Mouse (Mus musculus) kidney, postnatal 25 days (tissue): ENCODE results near the gene Irgm2.
"Not testable (repeated sequence)": the region's sequence is repeated elsewhere in the genome, so short reads cannot be mapped to it uniquely, and the experiment has no call there.

ENCODE experiments used
- DNase-seq, 2 experiments: peaks; one replicate each; pipeline ENCODE4 v3.0.0; 2021; ENCODE audit warnings: mixed read lengths in 2 of 2

Gene Irgm2

DNA sequence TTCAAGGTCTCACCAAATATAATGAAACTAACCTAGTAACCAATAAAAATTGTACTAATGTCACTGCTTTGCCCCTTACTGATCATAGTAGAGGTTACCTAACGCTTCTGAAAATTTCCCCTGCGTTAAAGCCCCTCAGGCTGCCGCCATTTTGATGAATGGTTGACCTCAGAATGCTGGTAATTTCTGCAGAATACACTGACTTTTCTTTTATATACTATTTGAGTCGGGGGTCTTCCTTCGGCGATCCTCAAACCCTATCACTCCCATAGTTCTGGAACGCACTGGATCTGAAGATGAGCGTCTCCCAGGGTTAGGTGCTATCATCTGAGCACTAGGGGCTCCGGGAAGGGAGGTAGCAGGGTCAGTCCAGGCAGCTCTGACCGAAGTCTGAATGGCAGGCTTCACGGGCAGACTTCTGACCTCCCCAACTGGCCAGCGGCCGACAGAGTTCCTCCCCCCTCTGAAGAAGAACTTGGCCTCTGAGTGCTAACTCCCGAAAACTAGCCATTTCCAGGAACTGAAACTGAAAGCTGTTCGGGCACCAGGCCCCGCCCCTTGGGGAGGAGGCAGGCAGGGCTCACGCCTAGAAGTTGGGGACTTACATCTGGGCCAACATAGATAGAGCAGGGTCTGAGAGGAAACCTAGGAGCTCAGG lies 15.1 kb downstream of the Irgm2 start:
- peak; percentile 92 to 95 for DNase-seq

DNA sequence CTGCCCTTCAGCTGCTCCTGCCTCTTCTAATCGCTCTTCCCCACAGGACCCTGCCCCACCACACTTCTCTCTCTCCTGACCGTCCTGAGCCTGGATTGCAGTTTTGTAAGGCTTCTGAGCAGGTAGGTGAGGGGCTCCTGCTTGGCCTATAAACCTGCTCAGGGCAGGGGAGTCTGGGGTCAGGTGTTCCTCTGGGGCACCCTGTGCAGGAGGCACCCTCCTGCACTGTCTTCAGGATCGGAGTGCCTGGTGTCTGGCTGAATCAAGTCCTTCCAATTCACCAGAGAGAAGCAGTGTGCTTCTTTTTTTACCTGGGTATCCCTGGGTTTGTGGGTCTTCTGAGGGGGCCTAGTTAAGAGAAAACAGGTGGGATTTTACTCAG lies 15.6 kb downstream of the Irgm2 start:
- not testable (repeated sequence) for DNase-seq

DNA sequence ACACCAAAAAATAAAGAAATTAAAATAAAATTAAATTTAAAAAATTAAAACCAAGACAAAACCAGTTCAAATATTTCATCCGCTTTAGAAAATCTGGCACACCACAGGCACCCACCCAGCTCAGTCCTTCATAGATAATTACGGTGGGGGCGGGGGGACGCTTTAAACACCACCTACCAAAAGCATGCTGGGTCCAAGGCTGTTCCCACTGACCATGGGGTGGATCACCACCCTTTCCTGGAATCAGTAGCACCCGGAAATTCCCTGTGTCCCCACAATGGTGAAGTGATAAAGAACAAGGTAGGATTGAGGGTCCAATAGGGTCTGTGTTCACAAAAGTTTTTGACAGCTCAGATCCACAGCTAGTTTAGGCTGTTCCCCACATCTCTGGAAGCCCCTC lies 16.4 kb downstream of the Irgm2 start:
- DNase-seq, result peak in 1 of 2 experiments; percentile 36

DNA sequence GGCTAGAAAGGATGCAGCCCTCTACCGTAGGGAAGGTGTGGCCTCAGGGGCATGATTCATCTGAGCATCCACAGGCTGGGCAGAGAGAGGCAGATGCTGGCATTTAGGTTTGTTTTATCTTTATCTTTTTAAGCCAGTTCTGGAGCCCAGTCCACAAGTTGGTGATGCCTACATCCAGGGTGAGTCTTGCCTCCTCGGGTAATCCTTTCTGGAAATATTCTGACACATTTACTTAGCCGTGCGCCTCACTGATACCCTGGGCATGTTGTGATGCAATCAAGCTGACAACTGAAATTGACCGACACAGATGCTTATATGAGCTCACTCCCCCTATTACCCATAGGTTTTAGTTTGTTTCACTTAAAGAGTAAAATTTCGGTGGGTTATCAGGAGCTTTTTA lies 17.4 kb downstream of the Irgm2 start:
- DNase-seq, result peak in 1 of 2 experiments; percentile 17

DNA sequence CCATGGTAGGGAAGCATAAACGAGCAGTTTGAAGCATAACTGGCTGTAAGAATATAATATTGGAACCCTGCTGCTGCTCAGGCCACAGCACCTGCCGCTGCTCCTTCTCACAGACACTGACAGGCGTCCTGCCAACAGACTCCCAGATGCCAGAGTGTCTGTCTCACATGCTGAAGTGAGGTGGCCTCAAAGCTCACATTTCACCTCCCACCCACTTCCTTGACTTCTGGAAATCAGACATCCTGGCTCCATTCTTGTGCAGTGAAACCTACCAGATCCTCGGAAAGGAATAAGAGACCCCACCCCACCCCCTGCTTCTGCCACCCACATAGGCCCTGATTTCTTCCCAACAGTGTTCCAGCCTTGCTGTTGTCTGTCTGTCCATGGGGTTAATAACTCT lies 24.3 kb downstream of the Irgm2 start:
- DNase-seq, result peak; percentile 50 to 54

DNA sequence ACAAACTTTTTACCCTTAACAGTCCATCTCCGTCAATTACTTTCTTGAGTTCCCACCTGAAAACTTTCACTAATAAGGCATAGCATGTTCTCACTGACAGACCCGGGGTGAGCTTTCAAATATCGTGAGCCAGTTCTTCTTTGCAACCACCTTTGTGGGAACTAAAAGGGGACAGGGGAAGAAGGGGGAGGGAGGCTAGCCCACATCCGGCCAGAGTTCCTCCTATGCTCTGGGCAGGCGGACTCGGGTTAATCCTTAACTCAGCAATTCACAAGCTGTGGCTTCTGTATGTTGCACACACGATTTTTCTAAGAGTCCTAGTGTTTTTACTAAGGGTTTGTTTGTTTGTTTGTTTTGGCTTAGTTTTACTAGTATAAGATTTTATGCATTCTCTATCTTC lies 24.9 kb downstream of the Irgm2 start:
- DNase-seq, result peak; percentile 74 to 87

DNA sequence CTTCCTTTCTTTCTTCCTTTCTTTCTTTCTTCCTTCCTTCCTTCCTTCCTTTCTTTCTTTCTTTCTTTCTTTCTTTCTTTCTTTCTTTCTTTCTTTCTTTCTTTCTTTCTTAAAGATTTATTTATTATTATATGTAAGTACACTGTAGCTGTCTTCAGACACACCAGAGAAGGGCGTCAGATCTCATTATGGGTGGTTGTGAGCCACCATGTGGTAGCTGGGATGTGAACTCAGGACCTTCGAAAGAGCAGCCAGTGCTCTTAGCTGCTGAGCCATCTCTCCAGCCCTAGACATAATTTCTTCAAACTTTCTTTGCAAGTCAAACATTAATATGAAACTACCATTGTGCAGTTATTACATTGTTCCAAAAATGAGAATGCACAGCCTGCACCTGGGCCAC lies 25.5 kb downstream of the Irgm2 start:
- not testable (repeated sequence) for DNase-seq

DNA sequence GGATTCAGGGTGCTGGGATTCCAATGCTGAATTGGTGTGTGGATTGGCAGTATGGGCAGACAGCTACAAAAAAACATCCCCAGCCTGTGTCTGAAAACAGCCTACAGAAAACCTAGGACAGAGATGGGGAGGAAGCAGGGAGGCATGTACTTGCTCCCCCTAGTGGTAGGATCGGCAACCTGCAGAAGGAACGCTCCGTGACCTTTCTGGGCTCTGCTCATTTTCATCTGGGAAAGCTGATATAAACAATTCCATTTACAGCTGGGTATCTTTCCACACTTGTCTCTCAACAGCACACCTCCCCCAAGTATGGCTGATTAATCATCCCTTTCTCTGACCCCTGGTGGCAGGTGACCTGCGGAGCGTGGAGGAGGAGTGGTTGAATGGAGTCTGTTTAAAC lies 26.2 kb downstream of the Irgm2 start:
- DNase-seq, result peak; percentile 76 to 85

DNA sequence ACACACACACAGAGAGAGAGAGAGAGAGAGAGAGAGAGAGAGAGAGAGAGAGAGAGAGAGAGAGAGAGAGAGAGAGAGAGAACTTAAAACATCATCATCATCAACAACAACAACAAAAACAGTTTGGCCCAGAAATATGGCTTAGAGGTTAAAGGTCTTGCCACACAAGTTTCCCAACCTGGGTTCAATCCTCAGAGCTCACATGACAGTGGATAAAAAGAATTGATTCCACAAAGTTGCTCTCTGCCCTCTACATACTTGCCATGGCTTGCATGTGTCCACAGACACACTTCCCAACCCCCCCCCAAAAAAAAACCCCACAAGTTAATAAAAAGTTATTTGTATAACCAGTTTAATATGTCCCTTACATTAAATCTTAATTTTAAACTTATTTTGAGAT lies 27.0 kb downstream of the Irgm2 start:
- DNase-seq, result no peak

DNA sequence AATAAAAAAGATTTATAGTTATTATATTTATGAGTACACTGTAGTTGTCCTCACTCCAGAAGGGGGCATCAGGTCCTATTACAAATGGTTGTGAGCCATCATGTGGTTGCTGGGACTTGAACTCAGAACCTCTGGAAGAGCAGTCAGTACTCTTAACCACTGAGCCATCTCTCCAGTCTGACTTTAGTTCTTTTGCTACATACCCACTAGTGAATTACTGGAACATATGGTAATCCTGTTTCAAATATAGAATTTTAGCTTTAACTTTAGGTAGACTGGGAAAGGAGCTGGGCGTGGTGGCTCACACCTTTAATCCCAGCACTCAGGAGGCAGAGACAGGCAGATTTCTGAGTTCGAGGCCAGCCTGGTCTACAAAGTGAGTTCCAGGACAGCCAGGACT lies 28.6 kb downstream of the Irgm2 start:
- DNase-seq, result not testable (repeated sequence)

DNA sequence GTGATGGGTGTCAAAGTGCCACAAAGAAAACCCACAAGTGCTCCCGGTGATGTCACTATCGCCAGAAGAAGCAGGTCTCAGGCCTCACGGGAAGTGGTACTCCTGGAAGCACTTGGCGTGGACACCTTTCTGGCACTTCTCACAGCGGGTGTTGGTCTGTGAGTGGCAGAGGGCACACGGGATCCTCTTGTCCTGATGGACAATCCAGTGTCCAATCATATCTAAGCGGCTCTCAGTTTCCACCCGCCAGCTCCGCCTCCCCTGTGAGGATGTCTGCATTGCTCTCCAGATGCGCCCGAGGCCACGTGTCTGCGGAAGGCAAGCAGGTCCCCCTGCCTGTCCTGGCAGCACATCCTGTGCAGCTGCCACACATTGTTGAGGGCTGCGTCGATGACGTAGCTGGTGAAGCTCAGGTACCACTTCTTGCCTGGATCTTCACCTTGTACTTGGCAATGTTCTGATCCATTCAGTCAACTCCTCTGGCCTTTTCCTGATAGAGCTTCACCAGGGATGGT lies 31.0 kb downstream of the Irgm2 start:
- DNase-seq, result no peak

DNA sequence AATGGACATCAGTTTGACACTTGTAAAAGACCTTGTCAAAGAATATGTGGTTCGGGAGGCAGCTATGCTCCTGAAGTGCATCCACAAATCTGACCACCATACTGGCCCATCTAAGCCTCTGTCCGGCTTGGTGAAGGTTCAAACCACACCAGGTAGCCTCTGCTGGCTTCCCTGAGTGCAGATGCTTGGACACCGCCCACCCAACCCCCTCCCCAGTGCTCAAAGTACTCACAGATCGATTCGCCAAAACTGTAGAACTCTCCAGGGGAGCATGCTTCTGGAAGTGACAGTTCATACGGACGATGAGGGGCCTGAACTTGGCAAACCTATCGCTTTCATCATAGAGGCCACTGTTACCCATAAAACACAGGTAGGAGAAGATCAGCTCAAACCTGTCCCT lies 31.7 kb downstream of the Irgm2 start:
- DNase-seq, result no peak

DNA sequence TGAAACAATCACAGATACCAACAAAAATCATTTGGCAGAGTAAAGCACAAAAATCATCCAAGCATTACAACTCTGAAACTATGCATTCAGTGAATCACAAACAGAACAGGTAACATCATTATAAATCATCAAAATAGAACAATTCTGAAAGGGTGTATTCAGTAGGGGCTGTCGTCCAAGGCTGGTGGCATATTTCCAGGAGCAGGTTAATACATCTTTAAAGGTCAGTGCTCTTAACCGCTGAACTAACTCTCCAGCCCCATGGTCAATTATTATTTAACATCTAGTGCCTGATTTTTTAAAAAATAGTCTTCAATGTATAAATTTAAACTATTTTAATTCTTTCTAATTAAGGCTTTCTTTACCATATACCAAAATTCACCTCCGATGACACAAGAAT lies 35.1 kb downstream of the Irgm2 start:
- peak; percentile 41 to 51 for DNase-seq

DNA sequence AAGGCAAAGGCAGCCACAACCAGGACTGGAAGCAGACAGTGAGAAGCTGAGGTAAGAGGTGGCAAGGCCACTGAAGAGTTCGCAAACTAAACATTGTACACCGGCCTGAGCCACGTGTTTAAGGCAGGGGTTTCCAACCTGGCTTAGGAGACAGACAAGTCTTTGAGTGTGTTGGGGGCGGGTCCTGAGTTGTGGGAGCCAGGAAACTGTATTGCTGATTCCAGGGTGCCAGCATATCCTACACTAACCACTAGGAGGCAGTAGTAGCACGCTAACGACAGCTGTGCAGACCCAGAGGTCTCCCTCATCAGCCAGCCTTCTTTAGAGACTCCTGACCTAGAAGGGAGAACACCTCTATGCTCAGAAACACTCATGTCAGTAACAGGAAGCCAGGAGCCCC lies 35.7 kb downstream of the Irgm2 start:
- peak; percentile 60 to 67 for DNase-seq

DNA sequence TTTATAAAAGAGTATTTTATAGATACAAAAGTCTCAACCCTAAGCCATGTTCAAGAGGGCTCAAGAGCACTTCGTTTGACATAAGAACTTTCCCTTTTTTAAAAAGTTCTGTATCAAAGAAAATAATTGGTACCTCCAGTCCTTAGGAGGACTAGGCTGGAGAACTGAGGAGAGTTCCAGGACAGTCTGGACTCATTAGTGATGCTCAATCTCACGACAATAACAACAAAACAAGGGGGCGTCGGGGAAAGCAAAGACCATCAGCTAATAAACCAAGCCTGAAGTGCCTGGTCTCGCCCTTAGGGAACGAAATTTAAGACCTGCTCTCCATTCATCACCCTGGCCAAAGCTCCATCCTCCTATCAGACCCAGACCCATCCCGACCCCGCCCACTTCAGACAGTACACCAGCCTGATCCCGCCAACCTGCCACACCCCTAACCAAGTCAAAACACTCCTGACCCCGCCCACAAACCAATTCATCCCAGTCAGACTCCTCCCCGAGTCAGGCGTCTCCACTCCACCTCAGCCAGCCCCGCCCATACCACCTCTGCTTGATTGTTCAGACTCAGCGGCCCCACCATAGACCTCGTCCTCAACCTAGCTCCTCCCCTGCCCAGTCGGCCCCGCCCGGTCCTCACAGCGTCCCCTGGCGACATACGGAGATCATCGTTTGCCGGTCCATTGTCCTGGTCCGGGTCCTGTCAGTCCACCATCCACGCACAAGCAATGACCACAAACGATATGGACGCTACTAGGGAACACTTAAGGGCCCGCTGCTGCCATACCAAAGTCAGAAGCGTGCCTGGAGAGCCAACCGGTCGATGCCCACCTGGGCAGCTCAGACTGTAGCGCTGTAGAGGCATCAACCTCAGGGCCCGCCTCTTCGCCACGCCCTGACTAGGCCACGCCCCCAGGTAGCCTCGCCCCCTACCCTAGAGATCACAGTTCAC lies 39.7 kb downstream of the Irgm2 start:
- DNase-seq, result peak; percentile 76 to 86

DNA sequence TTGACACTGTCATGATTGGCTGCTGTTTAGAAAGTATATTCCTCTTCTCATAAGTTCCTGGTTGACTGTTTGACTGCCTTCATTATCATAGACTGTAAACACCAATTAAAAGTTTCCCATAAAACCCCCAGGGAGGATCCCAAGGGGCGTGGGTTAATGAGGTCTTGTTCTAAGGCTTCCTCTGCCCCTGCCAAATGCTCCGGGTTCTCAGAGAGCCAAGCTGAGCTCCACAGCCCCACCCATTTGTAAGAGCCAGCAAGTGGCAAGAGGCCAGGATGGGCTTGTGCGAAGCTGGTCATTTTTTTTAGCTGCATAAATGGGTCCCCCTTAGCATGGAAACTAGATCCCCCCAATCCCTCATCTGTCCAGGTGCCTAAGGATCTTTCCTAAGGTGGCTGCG lies 47.9 kb downstream of the Irgm2 start:
- DNase-seq, result no peak

DNA sequence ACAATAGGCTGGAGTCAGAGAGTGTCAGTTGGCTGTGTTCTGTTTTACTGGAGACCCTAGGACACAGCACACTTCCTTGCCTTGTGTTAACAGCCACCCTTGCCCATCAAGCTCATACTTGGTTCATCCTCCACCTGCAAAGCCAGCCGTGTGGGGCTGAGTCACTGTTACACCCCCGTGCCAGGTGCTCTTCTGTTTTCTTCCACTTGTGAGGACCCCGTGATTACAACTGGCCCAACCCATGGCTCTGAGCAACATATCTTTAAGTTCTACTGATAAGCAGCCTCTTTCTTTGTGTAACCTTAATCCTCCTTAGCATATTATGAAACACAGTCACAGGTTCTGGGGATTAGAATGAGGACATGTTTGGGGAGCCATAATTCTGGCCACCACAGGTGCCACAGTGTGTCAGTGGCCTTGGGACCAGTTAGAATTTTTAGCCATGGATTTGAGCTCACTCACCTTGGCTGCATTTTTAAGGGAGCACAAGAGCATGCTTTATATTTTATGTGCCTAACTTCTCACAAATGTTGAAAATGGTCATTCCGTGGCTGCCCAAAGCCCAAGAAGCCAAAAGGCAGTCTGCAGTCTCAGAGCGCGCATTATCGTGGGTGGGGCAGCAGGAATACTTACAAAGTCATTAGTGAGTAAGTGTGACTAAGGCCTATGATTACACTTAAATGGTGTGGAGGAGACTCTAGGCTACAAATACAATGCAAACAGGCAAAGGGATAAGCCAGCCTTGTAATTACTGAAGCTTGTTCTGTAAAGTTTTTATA lies 50.0 kb downstream of the Irgm2 start:
- DNase-seq, result no peak

DNA sequence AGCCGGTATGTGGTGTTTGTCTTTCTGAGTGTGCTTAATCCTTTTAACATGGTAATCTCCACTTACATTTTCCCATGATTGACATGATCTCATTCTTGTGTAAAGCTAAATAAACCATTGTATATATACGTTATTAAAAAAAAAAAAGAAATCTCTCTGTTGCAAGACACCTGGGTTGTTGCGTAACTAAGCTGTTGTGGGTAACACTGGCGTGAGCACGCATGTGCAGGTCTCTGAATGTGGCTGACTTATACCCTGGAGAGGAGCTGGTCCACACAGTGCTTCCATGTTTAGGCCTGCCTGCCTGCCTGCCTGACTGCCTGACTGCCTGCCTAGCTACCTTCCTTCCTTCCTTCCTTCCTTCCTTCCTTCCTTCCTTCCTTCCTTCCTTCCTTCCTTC lies 51.1 kb downstream of the Irgm2 start:
- no peak for DNase-seq

DNA sequence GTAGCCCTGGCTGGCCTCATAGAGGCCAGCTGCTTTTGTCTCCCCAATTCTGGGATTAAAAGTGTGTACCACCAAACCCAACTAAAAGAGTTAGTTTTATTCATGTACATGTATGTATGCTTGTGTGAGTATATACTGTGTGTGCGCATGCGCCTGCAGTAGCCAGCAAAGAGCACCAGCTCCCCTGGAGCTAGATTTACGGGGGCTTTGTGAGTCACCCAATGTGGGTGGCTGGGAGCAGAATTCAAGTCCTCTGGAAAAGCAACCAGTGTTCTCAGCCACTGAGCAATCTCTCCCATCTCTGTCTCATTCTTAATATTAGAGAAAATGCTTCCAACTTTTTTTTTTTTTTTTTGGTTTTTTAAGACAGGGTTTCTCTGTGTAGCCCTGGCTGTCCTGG lies 55.0 kb downstream of the Irgm2 start:
- no peak for DNase-seq

DNA sequence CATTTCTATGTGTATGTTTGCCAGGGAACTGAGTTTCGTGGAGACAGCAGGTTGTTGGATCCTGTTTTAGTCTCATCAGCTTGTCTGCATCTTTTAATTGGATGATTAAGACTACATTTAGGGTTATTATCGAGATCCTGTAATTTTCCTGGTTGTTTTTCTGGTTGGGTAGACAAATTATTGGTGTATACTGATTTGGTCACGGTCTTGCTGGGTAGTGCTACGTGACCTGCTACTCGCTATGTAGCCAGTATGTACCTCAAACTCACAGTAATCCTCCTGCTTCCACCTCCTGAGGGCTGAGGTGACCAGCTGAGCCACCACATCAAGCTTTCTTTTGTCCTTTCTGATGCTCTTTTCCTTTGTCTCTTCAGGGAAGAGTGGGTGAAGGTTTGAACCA lies 58.4 kb downstream of the Irgm2 start:
- DNase-seq, result no peak

DNA sequence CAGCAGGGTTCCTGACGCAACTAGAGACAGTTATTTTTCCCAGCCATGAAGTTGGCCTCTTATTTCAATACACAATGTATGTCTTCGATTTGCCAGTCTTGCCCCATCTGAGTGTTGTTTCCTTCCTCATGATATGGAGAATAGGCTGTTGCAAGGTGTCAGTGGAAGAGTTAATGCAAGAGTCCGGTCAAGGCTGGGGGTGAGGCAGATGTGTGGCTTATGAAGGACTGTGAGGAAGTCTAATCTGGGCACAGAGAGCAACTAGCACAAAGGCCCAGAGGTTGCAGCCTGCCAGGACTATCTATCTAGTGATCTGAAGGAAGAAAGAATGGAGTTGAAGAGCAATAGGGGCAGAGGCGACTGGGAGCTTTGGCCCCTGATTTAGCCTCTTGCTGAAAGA lies 60.7 kb downstream of the Irgm2 start:
- DNase-seq, result no peak

DNA sequence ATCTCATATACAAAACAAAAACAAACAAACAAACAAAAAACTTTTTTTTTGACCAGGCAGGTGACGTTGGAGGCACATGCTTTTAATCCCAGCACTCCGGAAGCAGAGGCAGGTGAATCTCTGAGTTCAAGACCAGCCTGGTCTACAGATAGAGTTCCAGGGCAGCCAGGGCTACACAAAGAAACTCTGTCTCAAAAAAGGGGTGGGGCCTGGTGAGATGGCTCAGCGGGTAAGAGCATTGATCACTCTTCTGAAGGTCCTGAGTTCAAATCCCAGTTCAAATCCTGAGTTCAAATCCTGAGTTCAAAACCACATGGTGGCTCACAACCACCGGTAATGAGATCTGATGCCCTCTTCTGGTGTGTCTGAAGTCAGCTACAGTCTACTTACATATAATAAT lies 62.4 kb downstream of the Irgm2 start:
- no peak for DNase-seq

DNA sequence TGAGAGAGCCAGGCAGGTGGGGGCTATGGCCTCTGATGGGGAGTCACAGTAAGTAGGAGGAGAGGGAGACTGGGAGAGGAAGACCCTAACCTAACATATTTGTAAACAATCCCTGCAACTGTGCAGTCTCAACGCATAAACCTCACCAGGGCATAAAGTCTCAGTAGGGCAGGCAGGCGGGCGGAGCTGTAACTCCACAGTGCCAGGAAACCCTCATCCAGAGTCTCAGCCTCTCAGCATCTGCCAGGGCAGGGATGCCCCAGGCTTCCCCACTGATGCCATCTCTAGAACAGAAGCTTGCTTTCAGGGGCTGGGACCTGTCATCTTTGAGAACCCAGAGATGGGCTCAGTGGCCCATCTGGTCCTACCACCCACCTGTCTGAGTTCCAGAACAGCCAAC lies 62.9 kb downstream of the Irgm2 start:
- no peak for DNase-seq
